Mouse (Mus musculus): ENCODE data around the gene Fam155a. TPM values are rescaled to one million over a fixed set of nuclear protein-coding genes. Genes with fewer than 3 reads are reported as not detected.

The Fam155a gene
- total and polyA plus RNA-seq, 3 experiments: not detected

GRCm38 (mm10) chr8:9226767-9227166 is 544.2 kb downstream of the Fam155a start:
- H3K9ac ChIP-seq (ENCODE audit: insufficient read depth, low read depth): no peak overlapping the region
- H3K4me3 ChIP-seq (replicated peaks in 1 of 3; ENCODE audit: low read depth in 2 of 3, low read length in 2 of 3, poor library complexity in 1 of 3): no peak overlapping the region
- H3K9me3 ChIP-seq (replicated peaks; ENCODE audit: low read length): peaks cover 79% of the 10 kb centered on the region
- no peaks in the 10 kb centered on the region for H3K27me3 ChIP-seq (replicated peaks)
- no peak overlapping the region for H3K27ac ChIP-seq (ENCODE audit: insufficient read depth, low read depth)
- no peaks in the 10 kb centered on the region for H3K36me3 ChIP-seq (replicated peaks in 1 of 2; ENCODE audit: control insufficient read depth in 1 of 2, insufficient read depth in 1 of 2, low read length in 1 of 2)
- H3K79me2 ChIP-seq (replicated peaks; ENCODE audit: control insufficient read depth, extremely low read depth, insufficient read depth, poor library complexity, severe bottlenecking): no peaks in the 10 kb centered on the region
- DNase-seq (ENCODE audit: extremely low read depth): no peak
- no peak overlapping the region for H3K4me2 ChIP-seq (ENCODE audit: insufficient read depth, low read depth, poor library complexity, severe bottlenecking)
- in situ Hi-C loops (cut with MboI; ENCODE audit: low pct_ligation_motif_present, low pct_unique_long_range_greater_than_20kb, low sequenced_read_pairs): loop anchor here (25.0 kb wide), 1 partner anchor 711 kb away; no protein-coding TSS in a partner anchor
- TF ChIP-seq TBP (conservative IDR thresholded peaks at IDR 0.05; ENCODE audit: low read depth, low read length) (no peak), GABPA (IDR thresholded peaks at IDR 0.05; ENCODE audit: insufficient replicate concordance, low read depth, low read length) (no peak), SIN3A (IDR thresholded peaks at IDR 0.05; ENCODE audit: low read length) (no peak), JUND (conservative IDR thresholded peaks at IDR 0.05; ENCODE audit: low read depth, low read length) (no peak), NRF1 (IDR thresholded peaks at IDR 0.05; ENCODE audit: low read depth, low read length) (no peak), POLR2AphosphoS2 (IDR thresholded peaks at IDR 0.05; ENCODE audit: low read depth, low read length) (no peak), ZKSCAN1 (IDR thresholded peaks at IDR 0.05; ENCODE audit: borderline replicate concordance, low read depth, low read length) (no peak), ELF1 (IDR thresholded peaks at IDR 0.05; ENCODE audit: low read depth, low read length) (no peak), HCFC1 (IDR thresholded peaks at IDR 0.05; ENCODE audit: low read depth, low read length) (no peak), KAT2A (IDR thresholded peaks at IDR 0.05; ENCODE audit: insufficient replicate concordance, low read length) (no peak)
- no peaks in the 10 kb centered on the region for H3K4me1 ChIP-seq (ENCODE audit: control insufficient read depth in 1 of 2, insufficient read depth in 2 of 2)
- dilution Hi-C loops (cut with MboI; ENCODE audit: extremely low pct_ligation_motif_present, extremely low pct_unique_long_range_greater_than_20kb, low sequenced_read_pairs): no loop called here

GRCm38 (mm10) chr8:9211751-9212150 is 559.2 kb downstream of the Fam155a start:
- dilution Hi-C loops (cut with MboI; ENCODE audit: extremely low pct_ligation_motif_present, extremely low pct_unique_long_range_greater_than_20kb, low sequenced_read_pairs): no loop called here
- Histone ChIP-seq H3K36me3 (replicated peaks in 1 of 2; ENCODE audit: control insufficient read depth in 1 of 2, insufficient read depth in 1 of 2, low read length in 1 of 2) (no peaks in the 10 kb centered on the region), H3K4me1 (ENCODE audit: control insufficient read depth in 1 of 2, insufficient read depth in 2 of 2) (no peaks in the 10 kb centered on the region), H3K9me3 (replicated peaks; ENCODE audit: low read length) (peaks cover 51% of the 10 kb centered on the region), H3K27ac (ENCODE audit: insufficient read depth, low read depth) (no peak overlapping the region), H3K79me2 (replicated peaks; ENCODE audit: control insufficient read depth, extremely low read depth, insufficient read depth, poor library complexity, severe bottlenecking) (no peaks in the 10 kb centered on the region), H3K4me2 (ENCODE audit: insufficient read depth, low read depth, poor library complexity, severe bottlenecking) (no peak overlapping the region), H3K27me3 (replicated peaks) (no peaks in the 10 kb centered on the region), H3K4me3 (replicated peaks in 1 of 3; ENCODE audit: low read depth in 2 of 3, low read length in 2 of 3, poor library complexity in 1 of 3) (no peak overlapping the region), H3K9ac (ENCODE audit: insufficient read depth, low read depth) (no peak overlapping the region)
- no peak for TF ChIP-seq NRF1 (IDR thresholded peaks at IDR 0.05; ENCODE audit: low read depth, low read length)
- in situ Hi-C loops (cut with MboI; ENCODE audit: low pct_ligation_motif_present, low pct_unique_long_range_greater_than_20kb, low sequenced_read_pairs): no loop called here
- no peak for DNase-seq (ENCODE audit: extremely low read depth)

GRCm38 (mm10) chr8:9207505-9208051 is 563.4 kb downstream of the Fam155a start:
- Histone ChIP-seq H3K36me3 (replicated peaks in 1 of 2; ENCODE audit: control insufficient read depth in 1 of 2, insufficient read depth in 1 of 2, low read length in 1 of 2) (no peaks in the 10 kb centered on the region), H3K79me2 (replicated peaks; ENCODE audit: control insufficient read depth, extremely low read depth, insufficient read depth, poor library complexity, severe bottlenecking) (no peaks in the 10 kb centered on the region), H3K4me2 (ENCODE audit: insufficient read depth, low read depth, poor library complexity, severe bottlenecking) (no peak overlapping the region), H3K4me1 (ENCODE audit: control insufficient read depth in 1 of 2, insufficient read depth in 2 of 2) (no peaks in the 10 kb centered on the region), H3K27ac (ENCODE audit: insufficient read depth, low read depth) (no peak overlapping the region), H3K9me3 (replicated peaks; ENCODE audit: low read length) (peaks cover 57% of the 10 kb centered on the region), H3K27me3 (replicated peaks) (no peaks in the 10 kb centered on the region), H3K4me3 (replicated peaks in 1 of 3; ENCODE audit: low read depth in 2 of 3, low read length in 2 of 3, poor library complexity in 1 of 3) (no peak overlapping the region), H3K9ac (ENCODE audit: insufficient read depth, low read depth) (no peak overlapping the region)
- TF ChIP-seq RAD21 (IDR thresholded peaks at IDR 0.05; ENCODE audit: low read depth, low read length): no peak
- TF ChIP-seq POLR2A (IDR thresholded peaks at IDR 0.05; ENCODE audit: low read depth, low read length): no peak
- no peak for TF ChIP-seq POLR2AphosphoS2 (IDR thresholded peaks at IDR 0.05; ENCODE audit: low read depth, low read length)
- no peak for TF ChIP-seq NELFE (IDR thresholded peaks at IDR 0.05; ENCODE audit: low read depth, low read length)
- TF ChIP-seq MAFK (IDR thresholded peaks at IDR 0.05; ENCODE audit: insufficient replicate concordance, low read length): no peak
- TF ChIP-seq KAT2A (IDR thresholded peaks at IDR 0.05; ENCODE audit: insufficient replicate concordance, low read length): no peak
- no peak for TF ChIP-seq RCOR1 (conservative IDR thresholded peaks at IDR 0.05; ENCODE audit: low read depth, low read length)
- no peak for TF ChIP-seq SMC3 (IDR thresholded peaks at IDR 0.05; ENCODE audit: low read depth, low read length)
- no peak for TF ChIP-seq CHD2 (IDR thresholded peaks at IDR 0.05; ENCODE audit: low read length)
- TF ChIP-seq ZKSCAN1 (IDR thresholded peaks at IDR 0.05; ENCODE audit: borderline replicate concordance, low read depth, low read length): no peak
- no peak for TF ChIP-seq IRF4 (IDR thresholded peaks at IDR 0.05; ENCODE audit: low read depth, low read length)
- TF ChIP-seq ETS1 (conservative IDR thresholded peaks at IDR 0.05; ENCODE audit: low read depth, low read length): no peak
- TF ChIP-seq MAZ (IDR thresholded peaks at IDR 0.05; ENCODE audit: low read depth, low read length): no peak
- no peak for TF ChIP-seq ZC3H11A (IDR thresholded peaks at IDR 0.05; ENCODE audit: low read depth, low read length)
- TF ChIP-seq E2F4 (IDR thresholded peaks at IDR 0.05; ENCODE audit: insufficient replicate concordance, low read depth, low read length): no peak
- dilution Hi-C loops (cut with MboI; ENCODE audit: extremely low pct_ligation_motif_present, extremely low pct_unique_long_range_greater_than_20kb, low sequenced_read_pairs) (no loop called here), in situ Hi-C loops (cut with MboI; ENCODE audit: low pct_ligation_motif_present, low pct_unique_long_range_greater_than_20kb, low sequenced_read_pairs) (no loop called here)
- no peak for DNase-seq (ENCODE audit: extremely low read depth)
